Mouse (Mus musculus) large intestine, adult 2 months (tissue): ENCODE measurements around the gene 1700092M07Rik. TPM values are rescaled to one million over a fixed set of nuclear protein-coding genes. Genes with fewer than 3 reads are reported as not detected.
"Not testable (repeated sequence)": the region's sequence is repeated elsewhere in the genome, so short reads cannot be mapped to it uniquely, and the experiment has no call there.

Source experiments
- DNase-seq: peaks from one replicate; pipeline ENCODE4 v3.0.0-alpha.2; 2012; ENCODE audit warnings: low read depth, low spot score
- WGBS: fragments of 180-500 bp; shearing (Covaris S2); methylation state at CpG from one replicate; pipeline ENCODE4 v1.1.7; 2018; 5-methylcytosine and 5-hydroxymethylcytosine counted together
- polyA plus RNA-seq: library from polyadenylated mRNA; depleted of rRNA; stranded (reverse); fragments of >200 nt; gene quantifications from 2 replicates; pipeline ENCODE4 v1.2.3, GENCODE M21; 2012

1700092M07Rik gene
- polyA plus RNA-seq, 1 experiment = not detected

GRCm38 (mm10) chr19:8715868-8716766, 24.4 kb upstream of the 1700092M07Rik start:
- WGBS = 91% methylated on average over 10 of the region's 10 CpGs
- DNase-seq = no peak

GRCm38 (mm10) chr19:8716767-8717475, 23.6 kb upstream of the 1700092M07Rik start:
- DNase-seq = no peak
- WGBS = 74% methylated on average over 10 of the region's 10 CpGs

DNA sequence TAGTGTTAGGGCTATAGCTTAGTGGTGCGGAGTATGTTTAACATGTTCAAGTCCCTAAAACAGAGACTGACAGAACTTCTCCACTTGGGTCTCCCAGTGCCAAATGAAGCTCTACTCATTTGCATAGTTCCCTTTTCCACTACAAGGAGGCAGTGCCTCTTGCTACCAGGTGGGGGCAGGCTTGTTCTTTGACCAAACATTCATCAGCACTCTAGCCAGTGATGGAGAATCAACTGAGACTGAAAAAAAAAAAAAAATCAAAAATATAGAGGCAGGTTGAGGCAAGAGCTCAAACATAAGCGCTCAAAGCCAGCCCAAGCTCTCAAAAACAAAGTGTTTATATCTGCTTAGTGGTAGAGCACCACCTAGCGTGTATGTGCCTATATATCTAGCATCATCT, 22.2 kb upstream of the 1700092M07Rik start:
- no peak for DNase-seq
- WGBS = 55% methylated on average over 3 of the region's 3 CpGs

GRCm38 (mm10) chr19:8719037-8719436, 21.5 kb upstream of the 1700092M07Rik start:
- DNase-seq = not testable (repeated sequence)

GRCm38 (mm10) chr19:8721378-8721777, 19.1 kb upstream of the 1700092M07Rik start:
- no peak for DNase-seq
- 43% methylated on average over 1 of the region's 1 CpGs for whole genome bisulfite sequencing

DNA sequence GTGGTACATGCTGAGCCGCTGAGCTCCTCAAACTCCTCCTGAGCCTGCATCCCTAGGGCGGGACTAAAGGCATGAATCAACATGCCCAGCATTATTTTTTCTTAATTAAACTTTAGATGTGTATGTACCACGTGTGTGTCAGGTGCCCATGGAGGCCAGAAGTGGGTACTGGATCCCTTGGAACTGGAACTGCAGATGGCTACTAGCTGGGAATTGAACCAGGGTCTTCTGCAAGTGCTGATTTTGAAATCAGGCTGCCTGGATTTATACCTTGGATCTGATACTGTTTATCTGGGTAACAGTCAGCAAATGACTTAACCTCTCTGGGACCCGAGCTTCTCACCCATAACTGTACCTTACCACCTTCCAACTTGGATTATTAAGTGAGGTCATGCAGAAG, 18.5 kb upstream of the 1700092M07Rik start:
- 28% methylated on average over 4 of the region's 4 CpGs for WGBS
- DNase-seq = no peak

DNA sequence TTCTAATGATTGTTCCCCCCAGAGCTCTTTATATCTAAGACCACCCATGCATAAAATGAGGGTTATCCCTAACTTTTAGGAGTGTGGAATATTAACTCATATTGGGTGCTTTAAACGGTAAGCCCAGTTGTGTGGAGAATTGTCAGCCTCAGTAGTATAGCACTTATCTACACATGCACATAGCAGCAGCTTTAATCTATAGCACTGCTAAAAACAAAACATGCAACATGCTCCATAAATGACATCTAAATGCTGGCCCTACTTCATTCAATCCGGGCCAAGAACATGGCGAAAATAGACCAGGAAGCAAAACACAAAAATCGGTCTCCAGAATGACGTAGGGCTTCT, 18.0 kb upstream of the 1700092M07Rik start:
- WGBS = under 1% methylated on average over 5 of the region's 5 CpGs
- no peak for DNase-seq

- DNase-seq = peak; percentile 95
- under 1% methylated on average over 50 of the region's 50 CpGs for WGBS
These were observed 17.5 kb upstream of the 1700092M07Rik start, which contains the start of gene Slc3a2 for GRCm38 (mm10) chr19:8722907-8723573. TSS of gene Slc3a2 (minus strand) at chr19:8723369.

GRCm38 (mm10) chr19:8723574-8724346, 16.8 kb upstream of the 1700092M07Rik start:
- no peak for DNase-seq
- WGBS = under 1% methylated on average over 20 of the region's 20 CpGs

DNA sequence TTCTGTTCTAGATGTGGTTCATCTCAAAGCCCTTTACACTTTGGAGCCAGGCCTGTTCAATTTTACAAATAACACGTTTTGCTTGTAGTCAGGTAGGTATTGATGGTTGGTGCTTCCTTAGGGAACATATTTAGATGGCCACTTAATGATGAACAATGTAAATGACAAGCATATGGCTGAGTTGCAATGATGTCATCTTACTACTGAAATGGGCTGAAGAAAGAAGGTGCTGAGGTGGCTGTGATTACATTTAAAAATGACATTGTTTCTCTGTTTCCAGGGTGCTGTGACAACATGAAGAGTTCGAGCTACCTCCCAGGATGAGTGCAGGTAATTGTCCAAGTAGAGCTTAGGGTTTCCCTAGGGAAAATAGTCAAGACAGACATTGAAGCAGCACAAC, 16.1 kb upstream of the 1700092M07Rik start:
- WGBS = 2% methylated on average over 2 of the region's 2 CpGs
- no peak for DNase-seq

GRCm38 (mm10) chr19:8725081-8725613, 15.4 kb upstream of the 1700092M07Rik start:
- DNase-seq = no peak
- 31% methylated on average over 4 of the region's 4 CpGs for WGBS

DNA sequence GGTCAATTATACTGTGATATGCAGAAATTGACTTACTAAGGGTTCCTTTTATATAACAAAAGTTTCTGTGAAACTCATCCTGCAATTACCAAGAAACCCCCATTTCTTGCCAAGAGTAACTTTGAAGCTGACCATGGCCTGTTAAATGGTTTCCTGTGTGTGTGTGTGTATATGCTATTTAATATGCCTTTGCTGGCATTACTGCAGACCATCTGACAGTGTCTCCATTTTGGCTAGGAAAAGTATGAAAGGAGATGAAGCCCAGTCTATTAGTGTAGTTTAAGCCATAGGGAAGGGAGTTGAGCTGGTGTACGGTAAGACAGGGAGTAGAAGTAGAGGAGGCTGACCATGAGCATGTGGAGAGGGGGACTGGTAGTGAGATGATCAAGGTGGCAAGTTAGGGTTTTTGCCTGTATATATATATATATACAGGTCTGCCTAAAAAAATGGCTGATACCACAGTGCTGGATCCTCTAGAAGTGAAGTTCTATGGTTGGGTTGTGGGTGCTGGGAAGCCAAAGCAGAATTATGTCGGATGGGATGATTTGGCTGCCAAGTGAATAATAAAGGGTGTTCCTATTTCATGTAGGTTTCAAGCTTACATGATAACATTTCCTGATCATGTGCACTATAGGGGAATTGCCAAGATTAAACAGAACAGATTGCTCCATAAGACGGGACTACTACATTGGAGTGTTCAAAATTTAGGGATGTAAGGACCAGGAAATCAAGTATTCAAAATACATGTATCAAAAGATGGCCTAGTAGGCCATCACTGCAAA, 13.7 kb upstream of the 1700092M07Rik start:
- WGBS = 46% methylated on average over 3 of the region's 3 CpGs
- DNase-seq = no peak

DNA sequence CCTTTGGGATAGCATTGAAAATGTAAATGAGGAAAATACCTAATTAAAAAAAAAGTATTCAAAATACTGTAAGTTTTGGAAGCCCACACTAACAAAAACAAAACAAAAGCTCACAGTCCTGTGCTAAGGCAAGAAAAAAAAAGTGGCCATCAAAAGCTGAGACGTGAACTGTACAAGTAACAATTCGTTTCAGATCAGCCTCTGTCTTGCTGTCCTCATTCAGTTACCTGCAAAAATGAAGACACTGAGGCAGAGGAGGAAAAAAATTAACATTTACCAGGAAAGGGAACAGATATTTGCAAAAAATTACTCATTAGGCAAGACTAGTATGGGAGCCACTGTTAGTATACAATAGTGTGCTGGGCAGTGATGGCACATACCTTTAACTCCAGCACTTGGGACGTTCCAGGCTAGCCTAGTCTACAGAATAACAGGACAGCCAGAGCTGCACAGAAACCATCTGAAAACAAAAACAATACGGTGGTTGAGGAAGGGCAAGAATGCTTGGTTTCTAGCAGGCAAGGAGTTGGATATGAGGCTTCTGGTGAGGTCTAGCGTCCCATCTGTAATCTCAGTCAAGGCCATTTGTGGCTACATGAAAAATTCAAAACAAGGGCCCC, 12.9 kb upstream of the 1700092M07Rik start:
- 27% methylated on average over 5 of the region's 5 CpGs for WGBS

DNA sequence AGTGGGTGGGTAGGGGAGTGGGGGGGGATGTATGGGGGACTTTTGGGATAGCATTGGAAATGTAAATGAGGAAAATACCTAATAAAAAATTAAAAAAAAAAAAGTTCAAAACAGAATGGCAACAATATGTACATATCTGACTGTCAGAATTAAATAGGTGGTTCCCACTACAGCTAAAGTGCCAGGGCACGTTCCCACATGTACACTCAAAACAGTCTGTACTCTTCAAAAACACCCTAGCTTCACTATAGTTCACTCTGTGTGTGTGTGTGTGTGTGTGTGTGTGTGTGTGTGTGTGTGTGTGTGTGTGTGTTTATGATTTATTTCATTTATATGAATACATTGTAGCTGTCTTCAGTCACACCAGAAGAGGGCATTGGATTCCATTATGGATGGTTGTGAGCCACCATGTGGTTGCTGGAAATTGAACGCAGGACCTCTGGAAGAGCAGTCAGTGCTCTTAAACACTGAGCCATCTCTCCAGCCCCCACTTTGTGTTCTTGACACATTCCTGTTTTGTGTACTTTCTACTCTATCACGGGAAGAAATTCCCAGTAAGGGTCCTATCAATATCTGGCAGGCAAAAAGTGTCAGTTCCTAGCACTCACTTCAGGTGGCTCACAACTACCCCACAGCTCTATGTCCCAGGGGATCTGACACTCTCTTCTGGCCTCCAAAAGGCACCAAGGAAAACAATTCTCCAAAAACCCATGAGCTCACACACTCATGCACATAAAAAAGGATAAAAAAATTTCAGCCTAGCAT, 12.0 kb upstream of the 1700092M07Rik start:
- WGBS = 45% methylated on average over 3 of the region's 3 CpGs
- DNase-seq = not testable (repeated sequence)

More for the DNA sequence above, 12.9 kb upstream of the 1700092M07Rik start:
- no peak for DNase-seq

GRCm38 (mm10) chr19:8734334-8734733, 6.2 kb upstream of the 1700092M07Rik start:
- DNase-seq = no peak
- 74% methylated on average over 3 of the region's 3 CpGs for WGBS

DNA sequence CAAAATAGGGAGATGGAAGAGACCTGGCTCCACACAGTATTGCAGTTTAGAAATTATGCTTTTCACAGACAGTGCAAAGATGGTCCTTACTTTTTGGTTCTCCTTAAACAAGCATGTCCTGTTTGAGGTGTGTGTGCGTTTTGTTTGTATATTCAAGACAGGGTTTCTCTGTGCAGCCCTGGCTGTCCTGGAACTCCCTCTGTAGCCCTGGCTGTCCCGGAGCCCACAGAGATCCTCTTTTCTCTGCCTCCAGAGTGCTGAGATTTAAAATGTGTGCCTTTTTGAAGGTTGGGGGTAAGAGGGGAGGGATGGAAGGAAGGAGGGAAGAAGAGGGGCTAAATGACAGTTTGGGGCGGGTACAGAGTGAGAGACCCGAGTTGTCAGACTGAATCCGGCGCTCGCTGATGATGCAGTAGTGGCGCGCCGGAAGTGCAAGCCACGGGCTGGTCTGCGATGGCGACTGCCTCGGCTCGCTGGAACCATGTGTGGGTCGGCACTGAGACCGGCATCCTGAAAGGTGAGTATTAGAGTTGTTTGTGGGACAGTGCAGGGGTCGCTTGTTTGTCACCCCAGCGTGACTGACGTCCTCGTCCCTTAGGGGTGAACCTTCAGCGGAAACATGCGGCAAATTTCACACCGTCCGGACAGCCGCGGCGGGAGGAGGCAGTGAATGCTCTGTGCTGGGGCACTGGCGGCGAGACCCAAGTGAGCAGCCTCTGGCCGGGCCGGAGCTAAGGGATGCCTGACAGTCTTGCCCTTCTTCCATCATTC, 4.9 kb upstream of the 1700092M07Rik start, which contains the start of gene Wdr74:
Gene Wdr74, plus strand, starts transcription at position 439 of the 771 bp plus-strand sequence.
- peak; percentile 78 for DNase-seq
- under 1% methylated on average over 32 of the region's 32 CpGs for WGBS

- under 1% methylated on average over 11 of the region's 11 CpGs for WGBS
- no peak for DNase-seq
These were observed 4.4 kb upstream of the 1700092M07Rik start for GRCm38 (mm10) chr19:8736160-8736467.
